Mouse (Mus musculus): ENCODE measurements around the gene Zfp629.

The Zfp629 gene

GRCm38 (mm10) chr7:127614091-127614490 lies 1.5 kb downstream of the Zfp629 start:
- no peak for DNase-seq

DNA sequence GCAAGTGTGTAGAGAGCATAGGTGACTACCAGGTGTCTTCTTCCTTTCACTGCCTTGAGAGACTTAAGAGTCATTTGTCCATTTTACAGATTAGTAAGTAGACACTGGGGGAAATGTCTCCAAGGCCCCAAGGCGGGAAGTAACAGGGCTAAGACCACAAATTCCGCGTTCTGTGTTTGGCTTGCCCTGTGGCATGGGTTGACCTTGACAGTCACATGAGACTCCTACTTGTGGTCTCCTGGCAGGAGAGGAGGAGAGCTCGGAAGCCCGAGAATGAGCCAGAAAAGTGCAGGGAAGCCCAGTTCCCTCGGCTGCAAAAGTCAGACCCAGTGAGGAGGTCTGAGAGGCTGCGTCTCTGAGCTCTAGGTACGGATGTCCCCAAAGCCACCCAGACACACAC lies 2.1 kb downstream of the Zfp629 start:
- DNase-seq, result no peak

- no peak for DNase-seq
Measured at GRCm38 (mm10) chr7:127611561-127611960, 4.0 kb downstream of the Zfp629 start.

DNA sequence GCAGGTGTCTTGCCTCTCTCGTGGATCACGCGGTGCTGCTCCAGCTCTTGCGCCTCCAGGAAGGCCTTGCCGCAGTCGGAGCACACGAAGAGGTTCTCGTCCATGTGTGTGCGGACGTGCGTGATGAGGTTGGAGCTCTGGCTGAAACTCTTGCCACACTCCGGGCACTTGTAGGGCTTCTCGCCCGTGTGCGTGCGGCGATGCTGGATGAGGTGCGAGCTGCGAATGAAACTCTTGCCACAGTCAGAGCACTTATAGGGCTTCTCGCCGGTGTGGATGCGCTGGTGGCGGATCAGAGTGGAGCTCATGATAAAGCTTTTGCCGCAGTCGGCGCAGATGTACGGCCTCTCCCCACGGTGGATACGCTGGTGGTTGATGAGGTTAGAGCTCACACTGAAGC lies 4.6 kb downstream of the Zfp629 start:
- DNase-seq, result no peak

- no peak for DNase-seq
Measured at GRCm38 (mm10) chr7:127607150-127607549, 8.4 kb downstream of the Zfp629 start.

- DNase-seq, result no peak
Measured at GRCm38 (mm10) chr7:127604256-127604655, 11.3 kb downstream of the Zfp629 start.

- DNase-seq, result no peak
Measured at GRCm38 (mm10) chr7:127602903-127603302, 12.7 kb downstream of the Zfp629 start.

DNA sequence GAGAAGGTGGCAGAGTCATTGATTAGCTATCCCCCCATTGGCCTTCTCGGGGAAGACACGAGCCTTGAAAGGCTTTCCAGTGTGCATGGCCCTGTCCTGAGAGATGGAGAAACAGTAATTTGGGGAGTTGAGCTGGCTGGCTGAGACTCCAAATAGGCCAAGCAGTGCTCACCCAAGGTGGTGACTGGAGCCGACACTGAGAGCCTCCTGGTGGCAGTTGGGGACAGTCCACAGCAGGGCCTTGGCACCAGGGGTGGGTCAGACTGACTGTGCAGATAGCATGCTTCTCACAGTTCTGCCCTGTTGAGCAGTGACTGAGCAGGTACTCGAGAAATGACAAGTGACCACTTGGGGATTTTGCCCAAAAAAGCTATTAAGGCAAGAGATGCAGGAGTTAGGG lies 13.9 kb downstream of the Zfp629 start:
- no peak for DNase-seq

GRCm38 (mm10) chr7:127600612-127601011 lies 15.0 kb downstream of the Zfp629 start:
- no peak for DNase-seq

GRCm38 (mm10) chr7:127596747-127597146 lies 18.9 kb downstream of the Zfp629 start:
- no peak for DNase-seq

DNA sequence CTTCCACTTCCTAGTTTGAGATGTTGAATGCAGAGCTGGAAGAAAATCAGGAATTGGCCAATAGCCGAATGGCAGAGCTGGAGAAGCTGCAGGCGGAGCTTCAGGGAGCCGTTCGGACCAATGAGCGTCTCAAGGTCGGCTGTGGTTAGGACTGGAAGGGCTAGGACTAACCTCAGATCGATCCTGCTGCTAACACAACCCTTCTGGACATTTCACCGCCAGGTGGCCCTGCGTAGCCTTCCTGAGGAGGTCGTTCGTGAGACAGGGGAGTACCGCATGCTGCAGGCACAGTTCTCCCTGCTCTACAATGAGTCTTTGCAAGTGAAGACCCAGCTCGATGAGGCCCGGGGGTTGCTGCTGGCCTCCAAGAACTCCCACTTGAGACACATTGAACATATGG lies 23.0 kb downstream of the Zfp629 start:
- no peak for DNase-seq

GRCm38 (mm10) chr7:127591108-127591507 lies 24.5 kb downstream of the Zfp629 start:
- DNase-seq, result no peak

GRCm38 (mm10) chr7:127589637-127590036 lies 26.0 kb downstream of the Zfp629 start:
- no peak for DNase-seq

- no peak for DNase-seq
Measured at GRCm38 (mm10) chr7:127588901-127589300, 26.7 kb downstream of the Zfp629 start.

GRCm38 (mm10) chr7:127588011-127588871 lies 27.4 kb downstream of the Zfp629 start, which contains the start of the genes Ccdc189 and Rnf40:
Ccdc189 (minus strand) TSS chr7:127588595.
Rnf40 (plus strand) TSS chr7:127588767.
- DNase-seq, result peak; percentile 84

GRCm38 (mm10) chr7:127587196-127587595 lies 28.4 kb downstream of the Zfp629 start:
- no peak for DNase-seq

- no peak for DNase-seq
Measured at GRCm38 (mm10) chr7:127586149-127586548, 29.4 kb downstream of the Zfp629 start.

- no peak for DNase-seq
Measured at GRCm38 (mm10) chr7:127585031-127585430, 30.6 kb downstream of the Zfp629 start.

DNA sequence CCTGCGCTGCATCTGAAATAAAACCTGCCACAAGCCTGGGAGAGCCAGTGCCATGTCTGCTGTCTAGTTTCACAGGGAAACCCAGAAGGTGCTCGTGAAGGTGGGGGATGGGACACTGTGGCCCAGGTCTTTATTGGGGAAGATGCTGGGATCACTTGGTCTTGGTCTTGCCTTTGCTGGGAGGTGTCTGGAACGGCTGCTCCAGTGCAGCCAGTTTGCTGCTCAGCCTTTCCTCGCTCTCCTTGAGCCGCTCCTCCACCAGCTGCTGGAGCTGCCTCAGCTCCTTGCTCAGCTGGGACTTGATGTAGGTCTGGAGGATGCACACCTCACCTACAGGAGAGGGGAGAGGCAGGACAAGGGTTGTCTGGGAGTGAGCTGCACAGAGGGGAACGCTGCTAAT lies 32.3 kb downstream of the Zfp629 start:
- DNase-seq, result no peak

DNA sequence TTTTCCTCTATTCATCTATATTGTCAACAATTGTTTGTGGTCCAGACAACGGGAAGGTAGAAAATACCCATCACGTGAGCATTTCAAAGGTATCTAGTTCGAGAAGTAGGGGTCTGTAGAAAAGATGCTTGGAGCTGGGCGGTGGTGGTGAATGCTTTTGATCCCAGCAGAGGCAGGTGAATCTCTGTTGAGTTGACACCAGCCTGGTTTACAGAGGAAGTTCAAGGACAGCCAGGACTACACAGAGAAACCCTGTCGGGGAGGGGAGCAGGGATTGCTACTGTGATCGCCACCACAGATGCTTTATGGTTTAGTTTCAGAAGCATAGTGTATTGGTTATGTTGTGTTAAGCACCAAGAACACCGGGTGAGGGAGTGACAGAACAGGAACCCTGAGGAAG lies 41.5 kb downstream of the Zfp629 start:
- no peak for DNase-seq

- no peak for DNase-seq
Measured at GRCm38 (mm10) chr7:127573503-127574008, 42.0 kb downstream of the Zfp629 start.

- DNase-seq, result peak; percentile 90
Measured at GRCm38 (mm10) chr7:127572895-127573471, 42.6 kb downstream of the Zfp629 start, which contains the start of gene Phkg2. Phkg2 (plus strand) TSS chr7:127573340.

GRCm38 (mm10) chr7:127564381-127565150 lies 51.0 kb downstream of the Zfp629 start:
- DNase-seq, result peak; percentile 92

Data from cerebellum, adult 11 months (tissue).